14 mouse cellular contexts compared by ENCODE assay signal in genomic region chr4:153696426-153697040, GRCm38 (mm10).
DNase-seq lines count a peak whose midpoint lies in the region; ATAC-seq and TF ChIP-seq lines count a peak whose summit lies in the region.
"Had no signal": no experiment of that assay in that cellular context is flagged by ENCODE, and none has a peak within 500 bp of the region (broad histone marks: within the 10 kb centered on the region; RNA-seq: fewer than 3 reads in every experiment).

No protein-coding gene starts in this region.

- H3K27ac ChIP-seq in forebrain, embryonic 11.5 days (ENCODE audit: low read depth, low read length): no peak overlapping the region
- H3K27ac ChIP-seq in hindbrain, embryonic 13.5 days: peak overlapping the region; percentile 55
- H3K27ac ChIP-seq in midbrain, embryonic 14.5 days (replicated peaks; ENCODE audit: low read depth, low read length): peak overlapping the region; percentile 60; the same call in 1 of the 2 replicates
- H3K27ac ChIP-seq in heart, embryonic 11.5 days (ENCODE audit: low read depth, low read length): no peak overlapping the region
- H3K27ac ChIP-seq: gastrocnemius, adult 2 months; macrophage had no signal

- H3K27me3 ChIP-seq in forebrain, embryonic 11.5 days (ENCODE audit: control insufficient read depth, insufficient read depth, low read length): no peaks in the 10 kb centered on the region
- H3K27me3 ChIP-seq in hindbrain, embryonic 13.5 days: peaks cover 42% of the 10 kb centered on the region
- no peaks in the 10 kb centered on the region for H3K27me3 ChIP-seq in midbrain, embryonic 14.5 days (ENCODE audit: control insufficient read depth, insufficient read depth, low read length)
- no peaks in the 10 kb centered on the region for H3K27me3 ChIP-seq in heart, embryonic 11.5 days (ENCODE audit: control insufficient read depth, insufficient read depth, low read length)

- WGBS in forebrain, embryonic 11.5 days: 8% methylated on average over 14 of the region's 14 CpGs
- WGBS in hindbrain, embryonic 13.5 days: 8% methylated on average over 14 of the region's 14 CpGs
- 4% methylated on average over 14 of the region's 14 CpGs for whole genome bisulfite sequencing in midbrain, embryonic 14.5 days
- 56% methylated on average over 14 of the region's 14 CpGs for WGBS in heart, embryonic 11.5 days (ENCODE audit: insufficient replicate concordance)

- no peak overlapping the region for H3K4me3 ChIP-seq in forebrain, embryonic 11.5 days (ENCODE audit: low read depth, low read length)
- no peak overlapping the region for H3K4me3 ChIP-seq in hindbrain, embryonic 13.5 days
- no peak overlapping the region for H3K4me3 ChIP-seq in midbrain, embryonic 14.5 days (replicated peaks; ENCODE audit: low read depth, low read length)
- no peak overlapping the region for H3K4me3 ChIP-seq in heart, embryonic 11.5 days (ENCODE audit: low read depth, low read length)
- H3K4me3 ChIP-seq: gastrocnemius, adult 2 months had no signal

- ATAC-seq in forebrain, embryonic 11.5 days (replicated peaks; ENCODE audit: low FRiP score): peak; percentile 44; the same call in 1 of the 2 replicates
- peak; percentile 65; the same call in 1 of the 2 replicates for ATAC-seq in hindbrain, embryonic 13.5 days (ENCODE audit: low FRiP score)
- peak; percentile 68; the same call in 1 of the 2 replicates for ATAC-seq in midbrain, embryonic 14.5 days (ENCODE audit: low FRiP score, low TSS enrichment)
- ATAC-seq in granulocyte monocyte progenitor cell, adult 5-6 weeks (replicated peaks; ENCODE audit: poor library complexity, severe bottlenecking): no peak
- ATAC-seq in heart, embryonic 11.5 days (replicated peaks; ENCODE audit: insufficient number of reproducible peaks, low FRiP score, low TSS enrichment): no peak

- no peak for TF ChIP-seq POLR2A in brain, embryonic 14.5 days (IDR thresholded peaks at IDR 0.05; ENCODE audit: borderline replicate concordance, extremely low read depth, insufficient read depth, insufficient read length, poor library complexity, severe bottlenecking)

- H3K9ac ChIP-seq in forebrain, embryonic 11.5 days (ENCODE audit: low read length): peak overlapping the region; percentile 8; the same call in 1 of the 2 replicates
- 0 out of 2 replicates have a peak overlapping the region, but pooled peaks have one; percentile 19 for H3K9ac ChIP-seq in hindbrain, embryonic 13.5 days
- 0 out of 2 replicates have a peak overlapping the region, but pooled peaks have one; percentile 2 for H3K9ac ChIP-seq in midbrain, embryonic 14.5 days (replicated peaks; ENCODE audit: low read length)
- H3K9ac ChIP-seq in heart, embryonic 11.5 days (ENCODE audit: low read depth, low read length): no peak overlapping the region

- no peak for TF ChIP-seq CTCF in brain, embryonic 14.5 days (IDR thresholded peaks at IDR 0.05; ENCODE audit: borderline replicate concordance, extremely low read depth, insufficient read depth, insufficient read length)

- H3K4me2 ChIP-seq in forebrain, embryonic 11.5 days (ENCODE audit: low read depth, low read length, severe bottlenecking): peak overlapping the region; percentile 18; the same call in 1 of the 2 replicates
- 0 out of 2 replicates have a peak overlapping the region, but pooled peaks have one; percentile 2 for H3K4me2 ChIP-seq in hindbrain, embryonic 13.5 days
- no peak overlapping the region for H3K4me2 ChIP-seq in midbrain, embryonic 14.5 days (ENCODE audit: low read length)
- H3K4me2 ChIP-seq in heart, embryonic 11.5 days: no peak overlapping the region

- DNase-seq in brain, embryonic 14.5 days (ENCODE audit: low read depth): peak; percentile 82
- no peak for DNase-seq in forebrain, embryonic 11.5 days (ENCODE audit: low spot score)
- DNase-seq in midbrain, embryonic 14.5 days: peak; percentile 73
- DNase-seq in frontal cortex, postnatal 25 days (ENCODE audit: low spot score in 2 of 2): no peak
- no peak for DNase-seq in gastrocnemius, postnatal 14 days
- DNase-seq: adrenal gland, postnatal 10 days; cerebellum, postnatal 10 days; gastrocnemius, adult 2 months; liver; lung, adult 2 months had no signal

- intact Hi-C loops in gastrocnemius, postnatal 14 days (cut with DNase I; ENCODE audit: low total_unique reads): no loop called here

- H3K36me3 ChIP-seq in forebrain, embryonic 11.5 days (ENCODE audit: control insufficient read depth, insufficient read depth, low read length): no peaks in the 10 kb centered on the region
- no peaks in the 10 kb centered on the region for H3K36me3 ChIP-seq in hindbrain, embryonic 13.5 days
- H3K36me3 ChIP-seq in midbrain, embryonic 14.5 days (ENCODE audit: control insufficient read depth, insufficient read depth, low read length): no peaks in the 10 kb centered on the region
- no peaks in the 10 kb centered on the region for H3K36me3 ChIP-seq in heart, embryonic 11.5 days (ENCODE audit: control insufficient read depth, insufficient read depth, low read length)

- H3K9me3 ChIP-seq in forebrain, embryonic 11.5 days (ENCODE audit: control insufficient read depth, low read length): no peaks in the 10 kb centered on the region
- H3K9me3 ChIP-seq in hindbrain, embryonic 13.5 days: no peaks in the 10 kb centered on the region
- H3K9me3 ChIP-seq in midbrain, embryonic 14.5 days (ENCODE audit: control insufficient read depth, low read length): no peaks in the 10 kb centered on the region
- no peaks in the 10 kb centered on the region for H3K9me3 ChIP-seq in heart, embryonic 11.5 days (replicated peaks; ENCODE audit: control insufficient read depth, low read length)

- H3K4me1 ChIP-seq in forebrain, embryonic 11.5 days (replicated peaks; ENCODE audit: control insufficient read depth, insufficient read depth, low read length): peaks cover 4% of the 10 kb centered on the region; the same call in 1 of the 2 replicates
- peaks cover 18% of the 10 kb centered on the region for H3K4me1 ChIP-seq in hindbrain, embryonic 13.5 days (replicated peaks)
- H3K4me1 ChIP-seq in midbrain, embryonic 14.5 days (ENCODE audit: control insufficient read depth, insufficient read depth, low read length): peaks cover 12% of the 10 kb centered on the region
- no peaks in the 10 kb centered on the region for H3K4me1 ChIP-seq in heart, embryonic 11.5 days (ENCODE audit: control insufficient read depth, insufficient read depth, low read length)

Comparison
In these comparisons a context has a peak if more than half of its experiments do, and no peak if none do; other contexts are left out.
1. DNase-seq: peak in brain, embryonic 14.5 days (single experiment) and midbrain, embryonic 14.5 days (single experiment); none in forebrain, embryonic 11.5 days (single experiment), frontal cortex, postnatal 25 days (0 of 2) and gastrocnemius, postnatal 14 days (single experiment).
2. ATAC-seq: peak in forebrain, embryonic 11.5 days (single experiment), hindbrain, embryonic 13.5 days (single experiment) and midbrain, embryonic 14.5 days (single experiment); none in granulocyte monocyte progenitor cell, adult 5-6 weeks (single experiment) and heart, embryonic 11.5 days (single experiment).
3. H3K27ac ChIP-seq: peak in hindbrain, embryonic 13.5 days (single experiment) and midbrain, embryonic 14.5 days (single experiment); none in forebrain, embryonic 11.5 days (single experiment) and heart, embryonic 11.5 days (single experiment).
4. H3K4me2 ChIP-seq: peak in forebrain, embryonic 11.5 days (single experiment) and hindbrain, embryonic 13.5 days (single experiment); none in midbrain, embryonic 14.5 days (single experiment) and heart, embryonic 11.5 days (single experiment).